Mouse (Mus musculus) lung, adult 2 months (tissue): ENCODE measurements at regions not wholly inside any gene's neighbourhood (a gene's known extent, or its start where the extent isn't known, plus 50 kb on each side); places are given as distances from the start of the nearest gene placed in this dataset.

Source experiments
- CTCF ChIP-seq: fragments of 200-500 bp; IDR thresholded peaks from 2 replicates; pipeline ENCODE4 v1.5.1; 2011; ENCODE audit warnings: mild to moderate bottlenecking, low read length, control low read depth; ENCODE audit not compliant: insufficient read depth
- POLR2A ChIP-seq: fragments of 200-500 bp; IDR thresholded peaks from 2 replicates; pipeline ENCODE4 v1.6.1; 2011; ENCODE audit warnings: low read depth, mild to moderate bottlenecking, control low read depth, low read length, borderline replicate concordance; ENCODE audit errors: extremely low read depth

DNA sequence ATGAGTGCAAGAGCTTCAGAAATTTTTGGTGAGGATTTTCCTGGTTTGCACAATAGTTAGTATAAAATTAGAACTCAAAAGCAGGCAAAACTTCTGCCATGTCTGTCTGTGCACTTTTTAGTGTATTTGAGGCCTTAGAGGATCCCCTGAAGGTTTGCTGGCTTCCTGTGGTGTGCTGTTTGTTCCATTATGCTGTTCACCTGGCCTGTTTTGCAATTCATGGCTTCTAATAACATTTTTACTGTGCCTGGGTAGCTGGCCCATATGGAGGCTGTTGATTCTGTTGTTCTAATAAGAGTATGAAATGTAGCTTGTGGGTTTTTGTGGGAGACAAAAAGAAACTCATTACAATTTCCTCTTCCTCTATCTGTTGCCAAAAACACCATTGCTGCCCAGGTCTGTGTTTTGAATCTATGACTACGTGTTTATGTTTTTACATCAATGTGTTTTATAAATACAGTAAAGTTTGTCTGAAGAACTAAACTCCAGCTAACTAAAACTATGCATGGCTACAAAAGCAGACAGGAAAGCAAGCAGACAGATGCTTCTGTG is 182.6 kb downstream of the Ube2e3 start:
- TF ChIP-seq POLR2A (no peak), CTCF (no peak)
